17 mouse cellular contexts compared by ENCODE assay signal in the genomic region with DNA sequence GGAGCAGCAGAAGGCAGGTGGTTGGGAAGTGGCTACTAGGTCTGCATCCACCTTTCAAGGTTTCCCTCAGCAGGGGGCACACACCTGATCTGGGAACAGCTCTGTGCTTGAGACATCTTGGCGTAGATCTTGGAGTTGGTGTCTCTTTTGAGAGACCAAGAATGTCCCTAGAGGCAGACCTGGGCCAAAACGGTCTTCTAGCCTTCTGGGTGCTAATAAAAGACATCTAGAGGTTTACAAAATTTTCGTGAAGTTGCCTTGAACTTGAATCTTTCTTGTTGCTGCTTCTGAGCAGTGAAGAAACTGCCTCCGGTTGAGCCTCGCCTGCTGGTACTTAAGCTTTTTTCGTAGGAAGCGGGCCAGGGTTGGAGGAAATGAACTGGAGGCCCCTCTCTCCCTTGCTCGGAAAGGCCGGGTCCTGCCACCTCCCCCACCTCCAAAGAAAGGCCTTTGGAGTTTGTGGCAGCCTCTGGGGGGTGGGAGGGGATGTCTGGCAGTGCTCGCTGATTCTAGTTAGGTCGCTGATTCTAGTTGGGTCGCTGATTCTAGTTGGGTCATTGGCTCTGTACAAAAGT. TPM values are rescaled to one million over a fixed set of nuclear protein-coding genes. Genes with fewer than 3 reads are reported as not detected.
DNase-seq lines count a peak whose midpoint lies in the region; ATAC-seq and TF ChIP-seq lines count a peak whose summit lies in the region.
"Had no signal": no experiment of that assay in that cellular context is flagged by ENCODE, and none has a peak within 500 bp of the region (broad histone marks: within the 10 kb centered on the region; RNA-seq: fewer than 3 reads in every experiment).

No protein-coding gene starts in this region.

- 2% methylated on average over 12 of the region's 12 CpGs for WGBS in heart, embryonic 16.5 days
- WGBS in embryonic facial prominence, embryonic 10.5 days: 2% methylated on average over 12 of the region's 12 CpGs
- whole genome bisulfite sequencing in limb, embryonic 14.5 days: 4% methylated on average over 12 of the region's 12 CpGs

- DNase-seq in heart, postnatal 25 days (ENCODE audit: low spot score): no peak
- peak; percentile 25 for DNase-seq in ZHBTc4 (ENCODE audit: low read depth, low spot score)
- DNase-seq in embryonic facial prominence, embryonic 10.5 days (ENCODE audit: low spot score): peak; percentile 19
- no peak for DNase-seq in limb, embryonic 14.5 days (ENCODE audit: low spot score)
- DNase-seq in gastrocnemius, postnatal 10 days: no peak
- DNase-seq in gastrocnemius, postnatal 14 days: no peak
- DNase-seq: cerebellum, adult 11 months; gastrocnemius, postnatal 36 days; kidney, adult 2 months; liver; lung, adult 2 months; right cerebral cortex, postnatal 4 days; thymus, postnatal 14 days had no signal

- intact Hi-C loops in heart, postnatal 25 days (cut with DNase I): loop anchor here (10.0 kb wide), 1 partner anchor 667 kb away; no protein-coding TSS in a partner anchor
- intact Hi-C loops in gastrocnemius, postnatal 14 days (cut with DNase I; ENCODE audit: low total_unique reads): no loop called here

- no peak for TF ChIP-seq POLR2A in limb, embryonic 14.5 days (IDR thresholded peaks at IDR 0.05; ENCODE audit: borderline replicate concordance, extremely low read depth, insufficient read depth, insufficient read length)

- H3K4me2 ChIP-seq in heart, embryonic 16.5 days (ENCODE audit: low read depth, low read length): no peak overlapping the region
- H3K4me2 ChIP-seq in limb, embryonic 14.5 days (replicated peaks; ENCODE audit: low read depth, low read length, severe bottlenecking): peak overlapping the region; percentile 17; the same call in 1 of the 2 replicates
- H3K4me2 ChIP-seq: hindbrain, embryonic 14.5 days had no signal

- no peak overlapping the region for H3K9ac ChIP-seq in heart, embryonic 16.5 days (ENCODE audit: low read length)
- no peak overlapping the region for H3K9ac ChIP-seq in limb, embryonic 14.5 days (ENCODE audit: low read depth, low read length, severe bottlenecking)
- H3K9ac ChIP-seq: hindbrain, embryonic 14.5 days had no signal

- H3K36me3 ChIP-seq in heart, embryonic 16.5 days (ENCODE audit: control insufficient read depth, insufficient read depth): no peaks in the 10 kb centered on the region
- no peaks in the 10 kb centered on the region for H3K36me3 ChIP-seq in embryonic facial prominence, embryonic 10.5 days (replicated peaks)
- no peaks in the 10 kb centered on the region for H3K36me3 ChIP-seq in limb, embryonic 14.5 days (ENCODE audit: control insufficient read depth, insufficient read depth, low read length)

- H3K4me3 ChIP-seq in heart, embryonic 16.5 days (ENCODE audit: low read length): peak overlapping the region; percentile 42
- 0 out of 2 replicates have a peak overlapping the region, but pooled peaks have one; percentile 4 for H3K4me3 ChIP-seq in embryonic facial prominence, embryonic 10.5 days
- H3K4me3 ChIP-seq in limb, embryonic 14.5 days (replicated peaks; ENCODE audit: low read length): peak overlapping the region; percentile 36

- peaks cover 89% of the 10 kb centered on the region for H3K27me3 ChIP-seq in heart, embryonic 16.5 days (ENCODE audit: control insufficient read depth, insufficient read depth, low read length)
- peaks cover 96% of the 10 kb centered on the region for H3K27me3 ChIP-seq in embryonic facial prominence, embryonic 10.5 days (replicated peaks; ENCODE audit: low read depth, poor library complexity, severe bottlenecking)
- H3K27me3 ChIP-seq in limb, embryonic 14.5 days (ENCODE audit: control insufficient read depth, insufficient read depth, low read length): peaks cover 91% of the 10 kb centered on the region

- no peak overlapping the region for H3K27ac ChIP-seq in heart, embryonic 16.5 days (ENCODE audit: low read length)
- no peak overlapping the region for H3K27ac ChIP-seq in embryonic facial prominence, embryonic 10.5 days (replicated peaks)
- no peak overlapping the region for H3K27ac ChIP-seq in limb, embryonic 14.5 days (replicated peaks; ENCODE audit: low read depth, low read length)
- H3K27ac ChIP-seq: hindbrain, embryonic 14.5 days; macrophage had no signal

- no peak for ATAC-seq in heart, embryonic 16.5 days (replicated peaks; ENCODE audit: extremely low read depth, insufficient read depth, low FRiP score)
- no peak for ATAC-seq in limb, embryonic 14.5 days (ENCODE audit: low FRiP score, low read depth)

- H3K9me3 ChIP-seq in heart, embryonic 16.5 days (replicated peaks; ENCODE audit: control insufficient read depth, low read length): no peaks in the 10 kb centered on the region; the same call in 1 of the 2 replicates
- no peaks in the 10 kb centered on the region for H3K9me3 ChIP-seq in embryonic facial prominence, embryonic 10.5 days
- H3K9me3 ChIP-seq in limb, embryonic 14.5 days (ENCODE audit: control insufficient read depth, low read length): no peaks in the 10 kb centered on the region

- peaks cover 9% of the 10 kb centered on the region for H3K4me1 ChIP-seq in heart, embryonic 16.5 days (ENCODE audit: control insufficient read depth, insufficient read depth, low read length)
- H3K4me1 ChIP-seq in embryonic facial prominence, embryonic 10.5 days: peaks cover 17% of the 10 kb centered on the region
- no peaks in the 10 kb centered on the region for H3K4me1 ChIP-seq in limb, embryonic 14.5 days (ENCODE audit: control insufficient read depth, insufficient read depth, low read length)

RNA-seq across cellular contexts. Expression of a gene that starts 5.6 kb away (rescaled TPM):
- 6.6 and 10.1 TPM in 2 replicates for polyA plus RNA-seq in heart, embryonic 16.5 days (2015; fragmentation: Nextera tagmentation; extraction: Ambion mirVana)
- not detected for total RNA-seq in heart, postnatal 25 days (2021)
- polyA plus RNA-seq in embryonic facial prominence, embryonic 10.5 days (2016; fragmentation: Nextera tagmentation; extraction: Ambion mirVana): 0.93 and 2.3 TPM in 2 replicates
- polyA plus RNA-seq in limb, embryonic 14.5 days (2012; rRNA removed): 9.9 and 12.5 TPM in 2 replicates
- polyA plus RNA-seq in limb, embryonic 14.5 days (2014; fragmentation: Nextera tagmentation; extraction: Ambion mirVana): 4.9 and 5.0 TPM in 2 replicates
- under 1 TPM; 0.16 to 0.38 TPM for total RNA-seq in gastrocnemius, postnatal 10 days (2021)
- total RNA-seq in gastrocnemius, postnatal 14 days (2021): under 1 TPM in 1 of 2 experiments, not detected in 1; 0.10 TPM
- total RNA-seq: monocyte, adult 5-6 weeks had no signal
- polyA plus RNA-seq: hindbrain, embryonic 14.5 days; macrophage had no signal

Comparison
In these comparisons a context has a peak if more than half of its experiments do, and no peak if none do; other contexts are left out.
1. DNase-seq: peak in ZHBTc4 (single experiment) and embryonic facial prominence, embryonic 10.5 days (single experiment); none in heart, postnatal 25 days (single experiment), limb, embryonic 14.5 days (single experiment), gastrocnemius, postnatal 10 days (single experiment) and gastrocnemius, postnatal 14 days (single experiment).
2. Peak in every context shown above with its lines, with median percentiles within 50 percentile points of each other: H3K4me3 ChIP-seq.